Mouse (Mus musculus) ovary, adult 10 weeks (tissue): ENCODE results near the gene 1700086D15Rik. TPM values are rescaled to one million over a fixed set of nuclear protein-coding genes. Genes with fewer than 3 reads are reported as not detected.

Source experiments
- polyA plus RNA-seq: library from polyadenylated mRNA; stranded (reverse); fragments of 350-450 nt; fragmentation: Illumina TruSeq; extraction: RNeasy Lipid Tissue Mini Kit (QIAGEN cat#74804); gene quantifications from one replicate; pipeline ENCODE4 v1.2.3, GENCODE M21; 2014

The 1700086D15Rik gene
- not detected for polyA plus RNA-seq

GRCm38 (mm10) chr11:65159791-65160190, at the start of gene 1700086D15Rik:
Gene 1700086D15Rik (minus strand): TSS chr11:65159891.

GRCm38 (mm10) chr11:65162767-65163120, 3.1 kb upstream of the 1700086D15Rik start, which contains the start of gene Arhgap44:
Gene Arhgap44 (minus strand): TSS chr11:65162961.

Other genes with a start within 250 kb of the 1700086D15Rik start
- gene Elac2, start 180.9 kb downstream of the 1700086D15Rik start, polyA plus RNA-seq: 7.7 TPM
- 2.1 TPM for gene Arhgap44, start 3.1 kb upstream of the 1700086D15Rik start, polyA plus RNA-seq
- gene Myocd, start 110.1 kb upstream of the 1700086D15Rik start, polyA plus RNA-seq: 40.6 TPM